Mouse (Mus musculus) olfactory bulb, adult 2 months (tissue): ENCODE measurements around the gene Traf7.

ENCODE experiments used
- CTCF ChIP-seq: fragments of 200-500 bp; IDR thresholded peaks from 2 replicates; pipeline ENCODE4 v1.5.1; 2012; ENCODE audit warnings: low read depth, mild to moderate bottlenecking, low read length, moderate library complexity; ENCODE audit not compliant: insufficient read depth
- POLR2A ChIP-seq: fragments of 200-500 bp; IDR thresholded peaks from 2 replicates; pipeline ENCODE4 v1.6.1; 2012; ENCODE audit warnings: mild to moderate bottlenecking, low read depth, low read length, moderate library complexity; ENCODE audit not compliant: insufficient read depth

DNA sequence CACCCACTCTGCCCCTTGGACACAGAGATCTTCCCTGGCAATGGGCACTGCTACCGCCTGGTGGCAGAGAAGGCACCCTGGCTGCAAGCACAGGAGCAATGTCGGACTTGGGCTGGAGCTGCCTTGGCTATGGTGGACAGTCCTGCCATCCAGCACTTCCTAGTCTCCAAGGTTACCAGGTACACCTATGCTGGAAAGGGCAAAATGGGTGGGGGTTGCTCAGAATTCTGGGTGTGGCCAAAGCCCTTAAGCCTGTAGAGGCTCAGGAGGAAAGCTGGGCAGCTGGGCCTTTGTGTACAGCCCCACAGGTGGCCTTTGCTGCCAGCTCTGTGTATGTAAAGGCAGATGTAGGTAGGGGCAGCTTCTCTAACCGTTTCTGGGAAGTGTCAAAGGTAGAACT, 38.1 kb upstream of the Traf7 start:
- no peak for TF ChIP-seq POLR2A
- no peak for TF ChIP-seq CTCF
